Mouse (Mus musculus) intestine, embryonic 16.5 days (tissue): ENCODE measurements at regions not wholly inside any gene's neighbourhood (a gene's known extent, or its start where the extent isn't known, plus 50 kb on each side); places are given as distances from the start of the nearest gene placed in this dataset.

Experiments
- ATAC-seq: fragments of 200-750 bp; cut with Nextera tagmentation; 2 replicates; pipeline ENCODE4 v1.8.0; 2017; ENCODE audit warnings: moderate TSS enrichment, moderate library complexity
- H3K27ac ChIP-seq: fragments of 300-500 bp; sonication (generic); 2 replicates; pipeline ENCODE4 v1.5.1; 2014; ENCODE audit warnings: mild to moderate bottlenecking, low read length
- H3K27me3 ChIP-seq: fragments of 300-500 bp; sonication (generic); replicated peaks from 2 replicates; pipeline ENCODE4 v1.6.1; 2014; ENCODE audit warnings: low read length, control low read depth, mixed read lengths; ENCODE audit not compliant: control insufficient read depth, insufficient read depth
- H3K36me3 ChIP-seq: fragments of 300-500 bp; sonication (generic); 2 replicates; pipeline ENCODE4 v1.6.1; 2014; ENCODE audit warnings: low read length, control low read depth; ENCODE audit not compliant: control insufficient read depth, insufficient read depth
- H3K4me1 ChIP-seq: fragments of 300-500 bp; sonication (generic); 2 replicates; pipeline ENCODE4 v1.6.1; 2014; ENCODE audit warnings: low read length, control low read depth, mixed read lengths; ENCODE audit not compliant: control insufficient read depth, insufficient read depth
- H3K4me2 ChIP-seq: fragments of 300-500 bp; sonication (generic); 2 replicates; pipeline ENCODE4 v1.6.1; 2014; ENCODE audit warnings: low read depth, low read length, control low read depth
- H3K4me3 ChIP-seq: fragments of 300-500 bp; sonication (generic); 2 replicates; pipeline ENCODE4 v1.5.1; 2014; ENCODE audit warnings: mild to moderate bottlenecking, low read length
- H3K9ac ChIP-seq: fragments of 300-500 bp; sonication (generic); 2 replicates; pipeline ENCODE4 v1.6.1; 2014; ENCODE audit warnings: low read depth, low read length
- H3K9me3 ChIP-seq: fragments of 300-500 bp; sonication (generic); 2 replicates; pipeline ENCODE4 v1.6.1; 2016; ENCODE audit warnings: low read length, control low read depth; ENCODE audit not compliant: control insufficient read depth
- WGBS: fragments of 180-500 bp; shearing (Covaris S2); extraction: QIAGEN DNeasy Blood & Tissue Kit; methylation state at CpG from one replicate; pipeline ENCODE4 v1.1.7; 2014; 5-methylcytosine and 5-hydroxymethylcytosine counted together

GRCm38 (mm10) chr17:64914302-64914701 lies 78.4 kb upstream of the 4930583I09Rik start:
- no peaks in the 10 kb centered on the region for H3K27me3 ChIP-seq
- no peak overlapping the region for H3K27ac ChIP-seq
- no peaks in the 10 kb centered on the region for H3K9me3 ChIP-seq
- H3K4me1 ChIP-seq = peaks cover 3% of the 10 kb centered on the region; the same call in 1 of the 2 replicates
- WGBS = 40% methylated on average over 8 of the region's 8 CpGs
- no peak overlapping the region for H3K4me3 ChIP-seq
- H3K36me3 ChIP-seq = no peaks in the 10 kb centered on the region
- no peak overlapping the region for H3K4me2 ChIP-seq
- ATAC-seq = peak; percentile 60; the same call in 1 of the 2 replicates
- H3K9ac ChIP-seq = no peak overlapping the region

GRCm38 (mm10) chr17:64908671-64909070 lies 72.8 kb upstream of the 4930583I09Rik start:
- Histone ChIP-seq H3K9ac (no peak overlapping the region), H3K36me3 (no peaks in the 10 kb centered on the region), H3K4me3 (no peak overlapping the region), H3K27ac (no peak overlapping the region), H3K27me3 (no peaks in the 10 kb centered on the region), H3K4me2 (no peak overlapping the region), H3K9me3 (no peaks in the 10 kb centered on the region), H3K4me1 (no peaks in the 10 kb centered on the region)
- WGBS = 81% methylated on average over 1 of the region's 1 CpGs
- no peak for ATAC-seq

GRCm38 (mm10) chr17:64901721-64902623 lies 66.1 kb upstream of the 4930583I09Rik start:
- Histone ChIP-seq H3K27ac (no peak overlapping the region), H3K4me1 (no peaks in the 10 kb centered on the region), H3K36me3 (no peaks in the 10 kb centered on the region), H3K27me3 (no peaks in the 10 kb centered on the region), H3K4me3 (no peak overlapping the region), H3K9ac (no peak overlapping the region), H3K4me2 (no peak overlapping the region), H3K9me3 (no peaks in the 10 kb centered on the region)
- ATAC-seq = no peak
- 52% methylated on average over 17 of the region's 17 CpGs for WGBS

GRCm38 (mm10) chr17:64897473-64897872 lies 61.6 kb upstream of the 4930583I09Rik start:
- Histone ChIP-seq H3K9ac (no peak overlapping the region), H3K27me3 (no peaks in the 10 kb centered on the region), H3K4me1 (no peaks in the 10 kb centered on the region), H3K27ac (no peak overlapping the region), H3K4me2 (no peak overlapping the region), H3K4me3 (no peak overlapping the region), H3K9me3 (no peaks in the 10 kb centered on the region), H3K36me3 (no peaks in the 10 kb centered on the region)
- ATAC-seq = no peak
- 78% methylated on average over 1 of the region's 1 CpGs for WGBS

- Histone ChIP-seq H3K4me1 (no peaks in the 10 kb centered on the region), H3K4me2 (no peak overlapping the region), H3K27ac (no peak overlapping the region), H3K9me3 (no peaks in the 10 kb centered on the region), H3K27me3 (no peaks in the 10 kb centered on the region), H3K36me3 (no peaks in the 10 kb centered on the region), H3K9ac (no peak overlapping the region), H3K4me3 (no peak overlapping the region)
- ATAC-seq = no peak
- WGBS = 91% methylated on average over 10 of the region's 10 CpGs
These were observed 60.0 kb upstream of the 4930583I09Rik start for GRCm38 (mm10) chr17:64895886-64896285.

- H3K36me3 ChIP-seq = no peaks in the 10 kb centered on the region
- no peaks in the 10 kb centered on the region for H3K27me3 ChIP-seq
- H3K9me3 ChIP-seq = no peaks in the 10 kb centered on the region
- H3K4me2 ChIP-seq = no peak overlapping the region
- ATAC-seq = no peak
- H3K4me1 ChIP-seq = no peaks in the 10 kb centered on the region
- 81% methylated on average over 10 of the region's 10 CpGs for WGBS
- no peak overlapping the region for H3K27ac ChIP-seq
- H3K4me3 ChIP-seq = no peak overlapping the region
- H3K9ac ChIP-seq = no peak overlapping the region
These were observed 59.6 kb upstream of the 4930583I09Rik start for GRCm38 (mm10) chr17:64895466-64895865.

- Histone ChIP-seq H3K36me3 (no peaks in the 10 kb centered on the region), H3K4me3 (no peak overlapping the region), H3K9ac (no peak overlapping the region), H3K9me3 (no peaks in the 10 kb centered on the region), H3K27ac (no peak overlapping the region), H3K4me1 (no peaks in the 10 kb centered on the region), H3K27me3 (no peaks in the 10 kb centered on the region), H3K4me2 (no peak overlapping the region)
- 78% methylated on average over 7 of the region's 7 CpGs for WGBS
- no peak for ATAC-seq
These were observed 57.5 kb upstream of the 4930583I09Rik start for GRCm38 (mm10) chr17:64893182-64893902.
